Mouse (Mus musculus): Measurements from ENCODE around the gene Bckdha.

The Bckdha gene

GRCm38 (mm10) chr7:25681341-25682231 is 22.8 kb upstream of the Bckdha start:
- DNase-seq (ENCODE audit: low spot score): no peak

DNA sequence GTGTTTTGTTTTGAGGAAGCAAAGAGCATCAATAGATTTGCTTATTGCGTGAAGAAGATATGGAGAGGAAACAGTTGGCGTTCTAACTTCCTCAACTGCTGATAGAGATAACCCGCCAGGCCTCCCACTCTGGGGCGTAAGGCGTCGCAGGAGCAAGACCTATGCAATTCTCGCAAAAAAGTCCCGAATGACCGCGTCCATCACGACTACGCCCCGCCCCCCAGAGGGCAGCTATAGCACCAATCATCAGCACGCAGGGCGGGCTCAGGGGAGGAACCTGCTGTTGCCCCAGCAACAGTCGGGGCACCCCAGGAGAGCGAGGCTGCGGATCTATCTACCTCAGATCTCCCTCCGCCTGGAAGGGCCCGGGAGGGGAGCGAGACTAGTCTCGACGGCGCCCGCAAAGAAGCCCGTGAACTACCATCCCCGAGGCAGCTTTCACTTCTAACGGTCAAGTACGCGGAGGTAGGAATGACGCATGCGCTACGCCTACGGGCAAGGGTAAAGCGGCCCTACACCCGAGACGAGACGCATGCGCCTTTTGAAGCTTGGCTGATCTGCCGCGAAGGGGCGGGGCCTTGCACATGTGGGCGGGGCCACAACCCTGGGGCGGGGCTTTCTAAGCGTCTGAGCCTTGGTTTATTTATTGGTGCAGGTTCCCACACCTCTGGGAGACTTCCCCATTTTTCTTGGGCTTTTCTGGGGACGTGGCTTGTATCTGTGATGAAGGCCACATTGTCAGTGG is 21.9 kb upstream of the Bckdha start, which contains the start of gene B9d2:
Gene B9d2, plus strand, starts transcription at position 267 of the 745 bp plus-strand sequence.
- peak; percentile 96 for DNase-seq (ENCODE audit: low spot score)

DNA sequence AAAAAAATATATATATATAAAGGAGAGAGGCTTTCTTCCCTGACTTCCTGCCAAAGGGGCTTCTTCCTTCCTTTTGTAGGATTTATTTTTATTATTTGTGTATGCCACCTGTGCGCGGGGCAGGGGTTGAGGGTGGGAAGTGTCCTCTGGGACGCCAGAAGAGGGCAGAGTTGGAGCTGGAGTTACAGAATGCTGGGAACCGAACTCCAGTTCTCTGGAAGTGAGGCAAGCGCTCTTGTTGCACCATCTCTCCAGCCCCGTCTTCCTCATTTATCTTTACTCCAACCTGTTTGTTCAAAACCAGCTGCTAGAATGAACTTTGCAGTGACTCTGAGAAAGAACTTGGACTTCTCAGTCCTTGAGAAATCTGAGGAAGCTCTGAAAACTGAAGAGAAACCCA is 21.2 kb upstream of the Bckdha start:
- no peak for DNase-seq (ENCODE audit: low spot score)

DNA sequence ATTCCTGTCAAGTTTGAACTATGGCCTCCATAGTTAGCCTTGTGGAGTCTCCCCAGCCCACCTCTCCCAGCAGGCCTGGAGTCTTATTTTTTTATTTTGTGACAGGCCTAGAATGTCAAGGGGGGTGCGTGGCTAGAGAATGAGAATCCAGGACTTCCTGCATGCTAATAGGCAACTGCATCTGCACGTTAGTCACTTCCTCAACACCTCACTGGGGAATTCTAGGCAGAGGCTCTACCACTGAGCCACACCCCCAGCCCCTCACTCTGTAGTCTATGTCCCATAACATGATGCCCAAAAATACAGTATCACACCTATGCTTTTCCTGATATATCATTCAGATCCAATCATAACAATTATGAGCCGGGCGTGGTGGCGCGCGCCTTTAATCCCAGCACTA is 18.2 kb upstream of the Bckdha start:
- DNase-seq (ENCODE audit: low spot score): no peak

- DNase-seq (ENCODE audit: low spot score): no peak
These were observed 17.5 kb upstream of the Bckdha start for GRCm38 (mm10) chr7:25676085-25676781.

- DNase-seq (ENCODE audit: low spot score): no peak
These were observed 16.6 kb upstream of the Bckdha start for GRCm38 (mm10) chr7:25675405-25675804.

DNA sequence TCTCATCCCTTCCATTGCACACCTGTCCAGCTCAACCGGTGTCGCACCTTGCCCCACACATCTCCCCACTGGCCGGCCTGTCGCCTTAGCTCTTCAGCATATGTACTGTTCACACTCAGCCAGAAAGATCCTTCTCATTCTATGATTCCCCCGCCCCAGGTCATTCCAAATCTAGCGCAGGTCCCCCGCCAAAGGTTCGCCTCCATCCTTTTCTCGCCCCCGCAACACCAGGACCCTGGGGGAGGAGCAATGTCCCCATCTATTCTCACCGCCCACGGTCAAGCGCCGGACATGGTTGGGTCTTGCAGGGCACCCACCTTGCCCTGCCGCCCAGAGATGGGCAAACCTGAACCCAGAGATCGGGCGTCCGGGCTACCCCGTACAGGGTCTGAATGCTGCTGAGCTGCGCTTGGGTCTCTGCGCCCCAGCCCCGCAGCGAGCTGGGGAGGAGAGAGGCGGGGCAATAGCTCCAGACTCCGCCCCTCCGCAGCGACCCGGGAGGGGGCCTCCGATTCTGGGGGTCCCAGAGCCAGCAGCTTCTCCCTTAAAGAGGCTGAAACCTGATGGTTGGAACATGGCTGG is 16.0 kb upstream of the Bckdha start, which contains the start of gene Tmem91:
Gene Tmem91, minus strand, starts transcription at position 448 of the 582 bp plus-strand sequence.
- no peak for DNase-seq (ENCODE audit: low spot score)

- no peak for DNase-seq (ENCODE audit: low spot score)
These were observed 15.5 kb upstream of the Bckdha start for GRCm38 (mm10) chr7:25674297-25674696.

DNA sequence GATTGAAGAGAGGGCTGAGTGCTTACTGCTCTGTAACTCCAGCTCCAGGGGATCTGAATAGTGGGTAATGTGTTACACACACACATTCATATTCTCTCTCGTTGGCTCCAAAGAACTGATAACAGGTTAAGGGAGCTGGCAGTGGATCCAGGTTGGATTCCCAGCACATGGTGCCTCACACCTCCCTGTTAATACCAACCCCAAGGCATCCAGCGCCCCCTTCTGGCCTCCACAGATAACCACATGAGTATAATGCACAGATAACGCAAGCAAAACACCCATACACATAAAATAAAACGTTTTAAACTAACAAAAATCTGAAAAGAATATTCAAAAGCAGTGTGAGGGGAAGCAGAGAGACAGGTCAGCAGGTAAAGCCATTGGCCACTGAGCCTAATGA is 13.7 kb upstream of the Bckdha start:
- no peak for DNase-seq (ENCODE audit: low spot score)

DNA sequence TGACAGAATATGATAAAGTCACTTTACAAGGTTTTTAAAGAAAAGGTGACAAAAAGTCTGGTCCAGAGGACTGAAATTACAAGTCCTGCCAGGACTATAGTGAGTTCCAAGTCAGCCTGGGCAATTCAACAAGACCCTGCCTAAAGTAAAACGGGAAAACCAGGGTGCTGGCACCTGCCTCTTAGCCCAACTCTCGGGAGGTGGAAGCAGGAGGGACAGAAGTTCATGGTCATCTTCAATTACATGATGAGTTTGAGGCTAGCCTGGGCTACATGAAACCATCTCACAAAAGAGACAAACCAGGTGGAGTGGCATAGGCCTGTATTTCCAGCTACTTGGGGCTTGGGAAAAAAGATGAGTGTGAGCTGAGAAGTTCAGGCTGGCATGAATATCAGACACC is 12.9 kb upstream of the Bckdha start:
- no peak for DNase-seq (ENCODE audit: low spot score)

DNA sequence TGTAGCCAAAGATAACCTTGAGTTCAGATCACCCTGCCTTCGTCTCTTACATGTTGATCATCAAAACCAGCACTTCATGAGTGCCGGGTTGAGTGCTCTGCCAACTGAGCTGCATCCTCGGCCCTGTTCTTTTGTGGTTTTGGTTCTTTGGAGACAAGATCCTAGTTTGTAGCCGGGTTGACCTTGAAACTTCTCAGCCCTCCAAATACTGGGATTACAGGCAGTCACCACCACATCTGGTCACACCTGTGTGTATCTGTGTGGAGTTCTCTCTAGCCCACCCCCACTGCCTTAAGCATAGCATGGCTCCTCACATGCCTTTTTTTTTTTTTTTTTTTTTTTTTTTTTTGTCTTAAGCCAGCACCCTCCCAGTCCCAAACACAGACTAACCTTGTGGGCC is 11.3 kb upstream of the Bckdha start:
- DNase-seq (ENCODE audit: low spot score): no peak

- DNase-seq (ENCODE audit: low spot score): no peak
These were observed 10.8 kb upstream of the Bckdha start for GRCm38 (mm10) chr7:25669631-25670030.

- no peak for DNase-seq (ENCODE audit: low spot score)
These were observed 10.4 kb upstream of the Bckdha start for GRCm38 (mm10) chr7:25669158-25669557.

GRCm38 (mm10) chr7:25666381-25666780 is 7.6 kb upstream of the Bckdha start:
- DNase-seq (ENCODE audit: low spot score): no peak

DNA sequence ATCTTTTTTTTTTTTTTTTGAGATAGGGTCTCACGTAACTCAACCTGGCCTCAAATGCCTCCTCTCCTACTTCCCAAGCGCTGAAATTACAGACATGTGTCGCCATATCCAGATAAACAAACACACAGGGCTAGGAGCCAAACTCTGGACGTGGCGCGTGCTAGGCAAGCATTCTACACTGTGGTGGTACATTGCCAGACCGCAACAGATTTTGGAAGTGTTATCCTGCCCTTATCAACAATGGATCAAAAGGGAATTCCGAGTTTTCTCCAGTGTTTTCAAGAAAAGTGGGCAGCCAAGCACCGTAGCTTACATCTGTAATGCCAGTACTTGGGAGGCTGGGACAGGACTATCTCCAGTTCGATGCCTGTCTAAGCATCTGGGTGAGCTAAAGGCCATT is 996 bp downstream of the Bckdha start:
- no peak for DNase-seq (ENCODE audit: low spot score)

DNA sequence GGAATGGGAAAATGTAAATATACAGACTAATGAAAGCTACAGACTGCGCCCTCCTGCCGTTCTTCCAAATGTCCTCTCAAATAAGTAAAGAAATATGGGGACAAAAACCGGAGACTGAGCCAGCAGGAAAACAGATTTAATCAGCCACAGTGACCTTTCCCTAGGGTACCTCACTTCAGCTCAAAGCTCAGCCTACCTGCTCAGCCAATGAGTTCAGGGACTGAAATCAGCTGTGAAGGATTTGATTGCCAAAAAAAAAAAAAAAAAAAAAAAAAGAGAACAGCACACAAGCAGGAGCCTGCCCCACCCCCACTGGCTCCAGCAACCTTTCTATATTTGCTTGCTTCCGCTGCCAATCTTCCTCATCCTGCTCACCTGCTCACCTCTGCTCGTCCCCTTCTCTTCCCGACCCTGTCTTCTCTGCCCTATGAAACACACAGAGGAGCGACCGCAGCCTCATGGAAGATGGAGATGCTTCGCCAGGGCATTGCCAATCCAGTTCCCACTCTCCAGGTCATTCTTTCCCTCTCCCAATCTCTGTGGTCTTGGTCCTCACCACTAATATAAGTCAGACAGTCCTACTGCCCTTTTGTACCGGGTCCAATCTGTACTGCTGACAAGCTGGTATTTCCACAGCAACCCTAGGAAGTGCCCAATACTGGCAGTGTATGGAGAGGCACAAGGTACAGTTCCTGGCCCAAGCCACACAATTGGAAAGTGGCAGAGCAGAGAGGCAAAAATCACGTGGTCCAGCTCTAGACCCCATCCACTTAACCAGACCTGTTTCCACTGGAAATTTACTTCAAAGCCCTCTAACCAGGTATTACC is 3.0 kb downstream of the Bckdha start:
- DNase-seq (ENCODE audit: low spot score): no peak

- no peak for DNase-seq (ENCODE audit: low spot score)
These were observed 6.5 kb downstream of the Bckdha start for GRCm38 (mm10) chr7:25652244-25652759.

DNA sequence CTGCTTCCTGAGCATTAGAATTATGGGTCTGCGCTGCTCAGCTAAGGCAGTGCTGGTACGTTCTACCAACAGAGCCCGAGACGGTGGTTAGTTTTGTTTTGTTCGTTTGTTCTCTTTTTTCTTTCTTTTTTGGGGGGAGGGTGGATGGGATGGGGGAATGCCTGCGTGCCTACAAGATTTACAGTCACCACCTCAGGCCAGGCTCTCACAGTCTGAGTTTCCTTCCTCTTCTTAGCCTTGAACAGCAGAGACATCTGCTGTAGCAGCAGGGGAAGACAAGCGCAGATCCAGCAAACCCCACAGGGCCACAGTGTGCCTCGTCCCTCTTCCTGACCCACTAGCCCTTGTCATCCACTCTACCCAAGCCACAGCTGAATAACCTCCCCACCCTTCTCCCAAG is 7.5 kb downstream of the Bckdha start:
- DNase-seq (ENCODE audit: low spot score): no peak

GRCm38 (mm10) chr7:25649839-25650238 is 8.9 kb downstream of the Bckdha start:
- no peak for DNase-seq (ENCODE audit: low spot score)

- no peak for DNase-seq (ENCODE audit: low spot score)
These were observed 11.1 kb downstream of the Bckdha start for GRCm38 (mm10) chr7:25647574-25648123.

DNA sequence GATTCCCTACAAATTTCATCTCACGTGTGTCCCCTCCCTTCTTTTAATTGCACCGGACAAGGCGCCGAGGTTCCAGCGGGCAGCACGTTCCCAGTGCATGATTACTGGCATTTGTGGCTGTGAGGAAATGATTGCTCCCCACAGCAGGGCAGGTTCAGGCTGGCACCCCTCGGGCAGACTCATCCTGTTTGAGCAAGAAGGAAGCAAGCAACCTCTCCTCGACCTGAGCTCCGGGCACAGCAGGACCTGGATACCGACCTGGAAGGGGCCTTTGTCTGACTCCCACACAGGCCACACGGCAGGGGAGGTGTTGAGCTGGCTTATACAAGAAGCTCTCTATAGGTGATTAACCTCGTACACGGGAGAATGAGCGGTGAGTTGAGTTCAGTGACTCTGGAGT is 13.7 kb downstream of the Bckdha start:
- DNase-seq (ENCODE audit: low spot score): no peak

All from yolk sac, embryonic 10.5 days (tissue).